Mouse (Mus musculus) B cell, adult 2 months (primary cell): ENCODE data around the gene Nkx3-2.

Experiments
- DNase-seq, 2 experiments: peaks; one replicate each; pipeline ENCODE4 v3.0.0; 2022

The Nkx3-2 gene

GRCm38 (mm10) chr5:41762141-41762946 is 2.0 kb downstream of the Nkx3-2 start:
- DNase-seq = peak; percentile 28 to 34

DNA sequence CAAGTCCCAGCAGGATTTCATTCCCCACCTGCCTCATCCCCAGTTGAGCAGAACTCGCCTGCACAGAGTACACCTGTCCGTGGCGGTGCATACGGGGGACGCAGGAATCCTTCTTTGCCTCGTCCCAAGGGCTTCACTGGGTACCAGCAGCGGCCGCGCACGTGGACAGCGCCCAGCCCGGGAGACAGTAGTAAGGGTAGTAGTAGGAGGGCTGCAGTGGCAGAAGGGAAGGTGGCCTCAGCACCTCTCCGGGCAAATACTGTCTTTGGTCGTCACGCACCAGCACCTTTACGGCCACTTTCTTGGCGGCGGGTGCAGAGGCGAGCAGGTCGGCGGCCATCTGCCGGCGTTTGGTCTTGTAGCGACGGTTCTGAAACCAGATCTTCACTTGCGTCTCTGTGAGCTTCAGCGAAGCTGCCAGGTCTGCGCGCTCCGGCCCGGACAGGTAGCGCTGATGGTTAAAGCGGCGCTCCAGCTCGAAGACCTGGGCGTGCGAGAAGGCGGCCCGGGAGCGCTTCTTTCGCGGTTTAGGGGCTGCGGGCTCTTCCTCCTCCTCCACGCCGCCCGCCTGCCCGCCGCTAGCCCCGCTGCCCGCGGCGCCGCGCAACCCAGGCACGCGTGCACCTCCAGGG is 2.7 kb downstream of the Nkx3-2 start:
- DNase-seq = peak in 1 of 2 experiments; percentile 24

GRCm38 (mm10) chr5:41760831-41761508 is 3.3 kb downstream of the Nkx3-2 start:
- no peak for DNase-seq

DNA sequence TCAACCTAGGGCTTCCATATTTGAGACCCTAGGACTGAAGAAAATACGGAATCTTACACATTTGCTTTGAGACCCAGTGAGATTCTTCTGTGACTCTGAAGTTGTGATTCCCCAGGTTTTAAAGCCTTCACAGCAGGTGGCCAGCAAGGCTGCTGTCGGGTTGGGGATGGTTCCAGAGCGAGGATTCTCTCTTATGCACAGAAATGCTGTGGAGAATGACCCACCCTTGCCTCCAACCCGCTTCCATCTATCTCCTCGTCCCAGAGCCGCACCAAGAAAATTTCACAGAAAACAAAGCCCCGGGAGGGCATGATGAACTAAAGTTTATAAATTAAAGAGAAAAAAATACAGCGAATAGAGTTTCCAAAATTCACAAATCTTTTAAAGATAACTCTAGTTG is 4.2 kb downstream of the Nkx3-2 start:
- DNase-seq = no peak

DNA sequence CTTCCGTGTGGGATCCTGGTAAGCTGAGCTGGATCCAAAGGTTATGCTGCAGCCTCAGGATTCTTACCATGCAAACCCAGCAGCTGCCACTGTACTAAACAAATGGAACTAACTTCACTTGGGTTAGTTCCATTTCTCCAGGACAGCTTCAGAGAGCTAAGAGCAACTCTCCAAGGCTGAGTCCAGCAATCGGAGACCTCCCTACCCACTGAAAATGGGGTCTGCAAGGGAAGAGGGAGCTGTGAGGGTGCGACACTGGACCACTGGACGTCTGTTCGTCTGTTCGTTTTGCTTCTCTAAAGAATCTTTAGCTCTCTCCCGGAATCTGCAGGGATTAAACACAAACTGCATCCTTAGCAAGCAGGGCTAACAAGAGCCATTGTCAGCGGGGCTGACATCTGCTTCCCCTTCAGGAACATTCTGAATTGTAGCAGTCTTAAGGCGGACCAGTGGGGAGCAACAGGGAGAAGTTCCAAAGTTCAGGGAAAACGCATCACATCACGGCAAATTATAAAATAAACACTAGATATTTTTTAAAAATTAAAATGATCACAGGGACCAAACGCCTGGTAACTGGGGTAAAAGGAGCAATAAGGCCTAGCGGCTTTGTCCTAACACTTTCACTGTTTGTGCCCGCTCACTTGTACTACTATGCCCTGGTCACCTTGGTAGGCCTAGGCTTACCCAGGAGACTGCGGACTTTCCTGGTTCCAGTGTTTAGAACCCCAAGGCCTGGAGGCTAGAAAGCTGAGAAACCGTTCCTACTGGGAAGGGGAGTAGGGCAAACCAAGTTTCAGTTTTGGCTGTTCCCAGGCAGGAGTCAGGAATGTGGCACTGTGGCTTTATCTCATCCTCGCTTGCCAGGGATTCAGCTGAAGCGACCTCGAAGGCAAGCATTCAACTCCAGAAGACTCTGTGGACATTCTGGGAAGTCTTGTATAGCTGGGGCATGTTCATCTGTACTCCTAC is 5.3 kb downstream of the Nkx3-2 start:
- DNase-seq = no peak

GRCm38 (mm10) chr5:41757338-41757737 is 7.0 kb downstream of the Nkx3-2 start:
- DNase-seq = no peak

- no peak for DNase-seq
Observed at GRCm38 (mm10) chr5:41756396-41756795, 7.9 kb downstream of the Nkx3-2 start.

- DNase-seq = no peak
Observed at GRCm38 (mm10) chr5:41755373-41755960, 8.8 kb downstream of the Nkx3-2 start.

DNA sequence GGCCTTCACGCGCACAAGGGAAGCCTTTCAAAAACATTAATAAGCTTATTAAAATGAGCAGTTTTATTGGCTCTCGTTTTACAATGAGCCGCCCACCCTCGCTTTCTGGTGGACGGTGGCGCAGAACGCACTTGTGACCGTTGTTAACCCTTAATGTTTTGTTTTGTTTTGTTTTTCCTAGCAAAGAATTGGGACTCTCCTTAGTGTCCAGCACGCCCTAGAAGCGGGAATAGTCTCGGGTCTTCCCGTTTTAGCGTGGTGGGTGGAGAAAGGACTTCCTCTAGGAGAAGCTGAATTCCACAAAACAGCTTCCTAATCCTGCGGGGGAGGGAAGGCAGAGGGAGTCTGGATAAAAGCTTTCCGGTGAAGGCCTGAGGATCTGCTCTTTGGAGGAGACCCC is 9.5 kb downstream of the Nkx3-2 start:
- no peak for DNase-seq

- no peak for DNase-seq
Observed at GRCm38 (mm10) chr5:41754226-41754775, 10.0 kb downstream of the Nkx3-2 start.

DNA sequence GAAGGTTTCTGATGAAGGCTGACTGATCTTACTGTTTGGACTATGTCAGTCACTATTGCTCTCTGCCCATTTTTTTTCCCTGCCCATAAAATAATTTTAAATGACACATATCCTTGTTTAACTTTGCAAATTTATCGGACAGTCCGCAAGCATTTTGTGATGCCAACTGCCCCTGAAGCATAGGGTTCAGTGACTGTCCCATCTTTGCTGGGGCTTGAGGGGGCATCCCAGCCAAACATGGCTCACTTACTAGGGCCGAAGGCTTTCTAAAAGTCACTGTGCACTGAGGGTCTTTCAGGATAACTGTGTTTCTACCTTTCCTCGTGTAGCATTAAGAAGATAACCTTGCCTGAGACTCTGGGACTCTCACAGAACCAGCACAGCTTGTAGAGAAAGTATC is 11.6 kb downstream of the Nkx3-2 start:
- DNase-seq = no peak

DNA sequence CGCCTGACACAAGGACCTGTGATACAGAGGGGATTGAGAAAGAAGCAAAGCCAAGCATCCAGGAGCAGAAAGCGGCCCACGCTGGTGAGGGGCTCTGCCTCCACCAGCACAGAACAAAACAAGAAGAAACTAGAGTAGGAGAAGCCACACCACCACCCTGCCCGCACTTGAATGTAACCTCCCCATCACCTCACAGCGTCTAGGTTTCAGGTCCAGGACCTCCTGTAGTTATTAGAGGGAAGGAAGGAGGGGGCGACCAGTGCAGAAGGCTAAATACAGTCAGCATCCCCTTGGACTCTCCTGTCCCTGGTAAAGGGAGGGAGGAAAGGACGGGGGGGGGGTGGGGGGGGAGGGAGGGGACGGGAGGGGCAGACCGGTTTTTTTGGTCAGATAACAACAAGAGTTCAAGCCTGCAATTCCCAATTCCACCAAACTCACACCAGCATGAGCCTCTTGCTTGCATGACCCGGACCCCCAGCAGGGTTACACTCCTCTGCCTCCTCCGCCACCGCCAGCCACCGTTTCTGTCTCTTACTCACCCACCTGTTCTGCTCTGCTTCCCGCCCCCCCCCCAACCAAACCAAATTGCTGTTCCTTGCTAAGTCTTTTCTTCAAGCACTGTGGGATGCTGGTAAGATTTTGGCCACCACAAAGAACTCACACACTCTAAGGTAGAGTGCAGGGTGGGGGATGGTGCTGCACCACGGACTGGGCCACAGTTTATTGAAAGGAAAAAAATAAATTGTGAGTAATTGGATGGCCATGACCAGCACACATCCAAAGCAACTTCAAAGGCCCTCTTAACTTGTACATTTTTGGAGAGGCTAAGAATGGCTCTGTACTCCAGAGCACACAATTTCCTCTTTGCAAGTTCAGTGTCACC is 19.2 kb downstream of the Nkx3-2 start:
- no peak for DNase-seq

DNA sequence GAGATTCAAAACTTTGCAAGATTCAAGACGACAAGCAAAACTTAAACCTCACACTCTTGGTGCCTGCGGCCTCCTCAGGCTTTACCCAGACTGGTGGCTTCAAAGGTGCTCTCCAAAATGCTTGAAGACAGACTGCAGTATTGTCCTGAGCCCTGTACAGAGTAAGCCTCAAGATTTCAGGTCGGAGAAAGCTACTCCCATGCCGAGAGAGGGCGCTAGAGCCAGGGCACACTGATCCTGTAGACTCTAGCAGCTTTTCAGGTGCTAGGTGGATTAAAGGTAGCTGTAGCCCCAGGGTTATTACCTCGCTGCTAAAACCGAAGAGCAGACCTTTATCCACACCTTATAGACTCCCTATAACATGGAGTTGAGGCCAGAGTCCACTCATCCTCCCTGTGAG is 20.1 kb downstream of the Nkx3-2 start:
- no peak for DNase-seq

DNA sequence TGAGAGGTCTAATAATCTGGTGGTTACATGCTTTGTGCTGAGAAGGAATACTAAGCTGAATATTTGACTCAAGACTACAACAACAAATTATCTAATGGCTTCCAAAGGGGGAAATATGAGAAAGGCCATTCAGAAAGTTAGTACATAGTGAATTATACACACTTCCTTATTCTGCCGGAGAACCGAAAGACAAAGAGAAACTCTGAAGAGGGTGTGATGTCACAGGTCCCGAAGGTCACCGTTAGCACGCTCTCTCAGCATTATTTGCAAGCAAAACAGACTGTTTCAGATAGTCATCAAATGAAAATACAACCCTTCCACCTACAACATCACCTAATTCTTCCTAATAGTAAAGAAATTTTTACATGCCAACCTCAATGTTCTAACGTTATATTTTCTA is 25.5 kb downstream of the Nkx3-2 start:
- DNase-seq = peak; percentile 31 to 46

DNA sequence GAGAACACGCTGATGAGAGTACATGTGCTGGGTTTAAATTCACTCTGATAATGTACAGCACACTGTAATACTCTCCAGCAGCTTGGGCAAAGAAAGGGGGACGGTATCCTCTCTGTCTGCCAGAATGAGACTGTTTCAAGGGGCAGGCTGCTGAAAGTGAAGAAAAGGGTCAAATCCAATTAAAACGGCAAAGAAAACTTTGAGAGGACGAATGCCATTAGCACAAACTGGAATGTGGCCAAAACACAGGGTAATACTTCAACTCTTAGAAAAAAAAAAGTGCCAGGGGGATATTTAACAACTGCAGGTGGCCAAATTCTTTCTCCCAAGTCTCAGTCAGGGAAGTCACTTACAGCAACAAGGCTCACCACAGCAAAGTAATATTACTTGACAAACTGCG is 27.3 kb downstream of the Nkx3-2 start:
- no peak for DNase-seq

- no peak for DNase-seq
Observed at GRCm38 (mm10) chr5:41727017-41727416, 37.3 kb downstream of the Nkx3-2 start.

DNA sequence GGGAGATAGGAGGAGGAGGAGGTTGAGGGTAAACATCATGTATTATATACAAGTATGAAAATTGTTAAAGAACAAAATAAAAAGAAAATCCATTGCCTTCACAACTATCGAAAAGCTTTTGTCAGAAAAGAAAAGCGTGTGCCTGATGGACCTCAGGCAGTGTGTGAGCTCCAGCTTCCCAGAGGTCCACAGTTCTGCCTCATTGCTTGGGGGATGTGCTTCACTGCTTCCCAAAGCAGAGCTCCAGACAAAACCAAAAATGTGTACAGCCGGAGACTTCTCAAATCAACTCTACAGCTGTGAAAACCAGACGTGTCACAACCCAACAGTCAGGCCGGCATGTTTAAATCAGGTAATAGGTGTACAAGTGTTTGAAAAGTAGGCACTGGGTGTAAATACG is 38.7 kb downstream of the Nkx3-2 start:
- DNase-seq = no peak
